Mouse (Mus musculus) kidney, postnatal 0 days (tissue): ENCODE measurements around the gene Nmnat1. TPM values are rescaled to one million over a fixed set of nuclear protein-coding genes. Genes with fewer than 3 reads are reported as not detected.

Source experiments
- ATAC-seq: fragments of 200-750 bp; cut with Nextera tagmentation; replicated peaks from 2 replicates; pipeline ENCODE4 v1.8.0; 2017; ENCODE audit warnings: low read depth, moderate number of reproducible peaks, moderate TSS enrichment, moderate library complexity; ENCODE audit not compliant: low FRiP score
- DNase-seq: peaks from one replicate; pipeline ENCODE4 v3.0.0-alpha.2; 2016; ENCODE audit warnings: low spot score
- H3K27ac ChIP-seq: fragments of 300-500 bp; sonication (generic); 2 replicates; pipeline ENCODE4 v1.5.1; 2014; ENCODE audit warnings: mild to moderate bottlenecking
- H3K27me3 ChIP-seq: fragments of 300-500 bp; sonication (generic); 2 replicates; pipeline ENCODE4 v1.6.1; 2014; ENCODE audit warnings: low read length, mixed read lengths; ENCODE audit not compliant: insufficient read depth
- H3K36me3 ChIP-seq: fragments of 300-500 bp; sonication (generic); 2 replicates; pipeline ENCODE4 v1.6.1; 2014; ENCODE audit warnings: low read length, mixed read lengths; ENCODE audit not compliant: insufficient read depth
- H3K4me1 ChIP-seq: fragments of 300-500 bp; sonication (generic); replicated peaks from 2 replicates; pipeline ENCODE4 v1.6.1; 2014; ENCODE audit warnings: antibody characterized with exemption, low read length, mixed read lengths; ENCODE audit not compliant: insufficient read depth
- H3K4me2 ChIP-seq: fragments of 300-500 bp; sonication (generic); 2 replicates; pipeline ENCODE4 v1.6.1; 2014; ENCODE audit warnings: mild to moderate bottlenecking, low read length, moderate library complexity, mixed read lengths
- H3K4me3 ChIP-seq: fragments of 300-500 bp; sonication (generic); replicated peaks from 2 replicates; pipeline ENCODE4 v1.5.1; 2014; ENCODE audit warnings: low read depth, low read length
- H3K9ac ChIP-seq: fragments of 300-500 bp; sonication (generic); 2 replicates; pipeline ENCODE4 v1.6.1; 2014; ENCODE audit warnings: low read depth, low read length
- H3K9me3 ChIP-seq: fragments of 300-500 bp; sonication (generic); replicated peaks from 2 replicates; pipeline ENCODE4 v1.6.1; 2016; ENCODE audit warnings: low read length, inconsistent platforms, mixed read lengths
- CTCF ChIP-seq: IDR thresholded peaks from 2 replicates; pipeline ENCODE4 v1.5.1; 2016; ENCODE audit warnings: antibody characterized with exemption, low read depth, mild to moderate bottlenecking, moderate library complexity
- WGBS: fragments of 180-500 bp; shearing (Covaris S2); extraction: QIAGEN DNeasy Blood & Tissue Kit; methylation state at CpG from one replicate; pipeline ENCODE4 v1.1.7; 2014; 5-methylcytosine and 5-hydroxymethylcytosine counted together
- polyA plus RNA-seq: library from polyadenylated mRNA; unstranded; fragments of >200 nt; fragmentation: Nextera tagmentation; extraction: Ambion mirVana; gene quantifications from 2 replicates; pipeline ENCODE4 v1.2.1, GENCODE M21; 2015

Gene Nmnat1
- polyA plus RNA-seq = 9.6 and 13.5 TPM in 2 replicates

GRCm38 (mm10) chr4:149485053-149485824 lies at the start of gene Nmnat1, which contains the start of gene Lzic:
Nmnat1 (minus strand) TSS chr4:149485202.
Lzic (plus strand) TSS chr4:149485229.
- peak within 1 kb of the TSS; percentile 78 for H3K9ac ChIP-seq
- under 1% methylated on average over 60 of the region's 60 CpGs for WGBS
- H3K9me3 ChIP-seq = no peaks in the 10 kb centered on the region
- peak; percentile 34 for TF ChIP-seq CTCF
- peak within 1 kb of the TSS; percentile 75 for H3K4me3 ChIP-seq
- H3K4me2 ChIP-seq = peak within 1 kb of the TSS; percentile 73
- peak; percentile 96 for DNase-seq
- peaks cover 24% of the 10 kb centered on the region for H3K36me3 ChIP-seq
- ATAC-seq = peak; percentile 97
- H3K27me3 ChIP-seq = no peaks in the 10 kb centered on the region
- H3K27ac ChIP-seq = peak within 1 kb of the TSS; percentile 77
- H3K4me1 ChIP-seq = peaks cover 5% of the 10 kb centered on the region; the same call in 1 of the 2 replicates

DNA sequence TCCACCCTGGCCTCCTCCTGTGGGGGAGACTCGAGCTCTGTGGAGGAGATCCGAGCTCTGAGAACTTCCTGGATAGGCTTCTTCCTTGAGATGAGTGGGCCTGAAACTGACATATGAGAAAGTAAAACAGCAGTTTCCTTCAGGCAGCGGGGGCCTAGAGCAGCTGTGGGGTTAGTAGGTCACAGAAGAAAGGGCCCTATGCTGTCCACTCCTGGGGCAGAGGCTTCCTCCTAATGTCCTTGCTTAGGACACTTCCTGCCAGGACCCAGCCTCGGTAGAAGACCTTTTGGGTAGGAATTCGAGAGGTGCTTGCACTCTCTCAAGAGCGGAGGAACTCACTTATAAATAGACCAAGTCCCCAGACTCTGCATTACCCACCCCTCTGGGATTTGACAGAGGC lies 44.7 kb upstream of the Nmnat1 start:
- Histone ChIP-seq H3K4me2 (no peak overlapping the region), H3K4me1 (peaks cover 18% of the 10 kb centered on the region), H3K9ac (no peak overlapping the region), H3K27ac (peak overlapping the region; percentile 50; the same call in 1 of the 2 replicates), H3K4me3 (no peak overlapping the region), H3K36me3 (no peaks in the 10 kb centered on the region), H3K9me3 (no peaks in the 10 kb centered on the region), H3K27me3 (no peaks in the 10 kb centered on the region)
- no peak for TF ChIP-seq CTCF
- ATAC-seq = no peak; the same call in 1 of the 2 replicates
- 25% methylated on average over 6 of the region's 6 CpGs for WGBS
- DNase-seq = peak; percentile 69

DNA sequence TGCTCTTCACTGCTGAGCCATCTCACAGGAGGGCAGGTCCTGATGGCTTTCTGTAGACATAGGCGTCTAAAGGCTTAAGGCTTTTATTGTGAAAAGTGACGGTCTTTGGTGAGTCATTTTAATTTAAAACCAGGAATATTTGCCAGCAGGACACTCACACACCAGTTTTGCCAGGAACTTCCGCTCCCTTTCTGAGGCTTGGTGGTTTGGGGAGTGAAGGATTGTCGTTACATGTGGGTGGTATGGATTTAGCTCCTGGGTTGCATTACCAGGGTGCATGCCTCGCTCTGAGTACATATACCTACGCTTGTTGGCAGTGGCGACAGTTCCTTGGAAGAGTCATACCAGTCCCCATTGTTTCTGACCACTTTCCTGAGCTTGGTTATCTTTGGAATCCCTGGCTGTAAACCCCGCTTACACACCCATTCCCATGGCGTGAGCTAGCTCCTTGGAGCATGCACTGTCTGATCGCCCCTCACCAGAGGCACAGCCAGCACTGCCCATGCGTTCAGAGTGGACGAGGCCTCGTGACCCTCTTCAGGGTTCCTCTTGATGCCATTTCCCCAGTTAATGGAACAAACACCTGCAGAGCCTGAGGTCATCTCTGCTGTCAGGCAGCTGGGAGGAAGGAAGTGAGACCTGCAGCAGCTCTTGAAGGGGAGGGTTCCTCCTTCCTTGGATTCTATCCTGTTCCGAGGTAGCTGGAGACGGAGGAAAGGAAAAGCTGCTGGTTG lies 42.8 kb upstream of the Nmnat1 start:
- no peak for TF ChIP-seq CTCF
- H3K27me3 ChIP-seq = no peaks in the 10 kb centered on the region
- no peak overlapping the region for H3K4me2 ChIP-seq
- no peaks in the 10 kb centered on the region for H3K36me3 ChIP-seq
- no peak for ATAC-seq
- no peak for DNase-seq
- peaks cover 18% of the 10 kb centered on the region for H3K4me1 ChIP-seq
- H3K27ac ChIP-seq = no peak overlapping the region
- no peak overlapping the region for H3K4me3 ChIP-seq
- H3K9ac ChIP-seq = no peak overlapping the region
- no peaks in the 10 kb centered on the region for H3K9me3 ChIP-seq
- 59% methylated on average over 15 of the region's 15 CpGs for WGBS

GRCm38 (mm10) chr4:149526330-149526729 lies 41.3 kb upstream of the Nmnat1 start:
- Histone ChIP-seq H3K4me1 (peaks cover 18% of the 10 kb centered on the region), H3K27me3 (no peaks in the 10 kb centered on the region), H3K4me2 (0 out of 2 replicates have a peak overlapping the region, but pooled peaks have one; percentile 2), H3K27ac (no peak overlapping the region), H3K36me3 (no peaks in the 10 kb centered on the region), H3K4me3 (no peak overlapping the region), H3K9ac (no peak overlapping the region), H3K9me3 (no peaks in the 10 kb centered on the region)
- WGBS = 22% methylated on average over 7 of the region's 7 CpGs
- no peak for TF ChIP-seq CTCF
- DNase-seq (peak; percentile 61), ATAC-seq (no peak; the same call in 1 of the 2 replicates)

- DNase-seq (no peak), ATAC-seq (no peak)
- TF ChIP-seq CTCF = no peak
- Histone ChIP-seq H3K4me3 (no peak overlapping the region), H3K9ac (0 out of 2 replicates have a peak overlapping the region, but pooled peaks have one; percentile 27), H3K9me3 (no peaks in the 10 kb centered on the region), H3K27ac (no peak overlapping the region), H3K4me2 (no peak overlapping the region), H3K27me3 (no peaks in the 10 kb centered on the region), H3K36me3 (no peaks in the 10 kb centered on the region), H3K4me1 (peaks cover 18% of the 10 kb centered on the region)
- WGBS = 59% methylated on average over 6 of the region's 6 CpGs
Observed at GRCm38 (mm10) chr4:149525811-149526210, 40.8 kb upstream of the Nmnat1 start.

DNA sequence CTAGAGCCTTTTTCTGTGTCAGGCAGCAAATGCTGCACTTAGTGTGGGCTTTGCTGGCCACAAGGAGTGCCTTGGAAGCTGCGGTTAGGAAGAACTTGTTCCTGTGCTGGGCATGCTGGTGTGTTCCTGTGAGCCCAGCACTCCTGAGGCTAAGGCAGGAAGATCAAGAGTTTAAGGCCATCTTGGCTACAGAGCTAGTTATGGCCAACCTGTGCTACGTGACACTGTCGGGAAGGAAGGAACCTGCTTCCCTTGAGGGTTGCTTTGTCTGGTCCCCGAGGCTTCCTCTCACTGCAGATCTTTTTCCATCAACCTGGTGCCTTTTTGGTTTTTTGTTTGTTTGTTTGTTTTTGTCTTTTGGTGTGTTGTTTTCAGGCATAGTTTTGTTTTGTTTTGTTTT lies 40.2 kb upstream of the Nmnat1 start:
- no peak overlapping the region for H3K4me3 ChIP-seq
- ATAC-seq (no peak), DNase-seq (no peak)
- 84% methylated on average over 4 of the region's 4 CpGs for WGBS
- no peak for TF ChIP-seq CTCF
- H3K27me3 ChIP-seq = no peaks in the 10 kb centered on the region
- H3K27ac ChIP-seq = no peak overlapping the region
- peaks cover 18% of the 10 kb centered on the region for H3K4me1 ChIP-seq
- H3K9ac ChIP-seq = no peak overlapping the region
- no peaks in the 10 kb centered on the region for H3K36me3 ChIP-seq
- no peaks in the 10 kb centered on the region for H3K9me3 ChIP-seq
- no peak overlapping the region for H3K4me2 ChIP-seq
